11 mouse cellular contexts compared by ENCODE assay signal in genomic region chr11:19714211-19714610, GRCm38 (mm10).
DNase-seq lines count a peak whose midpoint lies in the region; ATAC-seq and TF ChIP-seq lines count a peak whose summit lies in the region.
"Had no signal": no experiment of that assay in that cellular context is flagged by ENCODE, and none has a peak within 500 bp of the region (broad histone marks: within the 10 kb centered on the region; RNA-seq: fewer than 3 reads in every experiment).

No protein-coding gene starts in this region.

- no peaks in the 10 kb centered on the region for H3K27me3 ChIP-seq in heart, adult 2 months (ENCODE audit: control insufficient read depth, insufficient read depth, low read length)
- H3K27me3 ChIP-seq in kidney, embryonic 16.5 days (ENCODE audit: insufficient read depth, low read length): no peaks in the 10 kb centered on the region
- no peaks in the 10 kb centered on the region for H3K27me3 ChIP-seq in CH12.LX (replicated peaks)
- H3K27me3 ChIP-seq: limb, embryonic 15.5 days had no signal

- no peak for DNase-seq in heart, adult 2 months
- DNase-seq in heart, adult 8-10 months (ENCODE audit: low spot score): no peak
- no peak for DNase-seq in kidney, adult 8-10 months
- DNase-seq in CH12.LX (ENCODE audit: extremely low read depth): peak; percentile 13
- DNase-seq in brain, embryonic 18.5 days (ENCODE audit: low read depth, low spot score): peak; percentile 16
- DNase-seq in spleen, postnatal 4 days (ENCODE audit: low spot score in 2 of 2): no peak
- DNase-seq: adrenal gland, adult 8-10 months had no signal

- intact Hi-C loops in heart, adult 2 months (cut with DNase I): no loop called here

- H3K79me2 ChIP-seq in heart, adult 2 months (replicated peaks; ENCODE audit: control insufficient read depth, insufficient read depth, low read length): no peaks in the 10 kb centered on the region
- H3K79me2 ChIP-seq in CH12.LX (replicated peaks; ENCODE audit: control insufficient read depth, extremely low read depth, insufficient read depth, poor library complexity, severe bottlenecking): no peaks in the 10 kb centered on the region

- no peaks in the 10 kb centered on the region for H3K9me3 ChIP-seq in kidney, embryonic 16.5 days (ENCODE audit: low read length)
- no peaks in the 10 kb centered on the region for H3K9me3 ChIP-seq in CH12.LX (replicated peaks; ENCODE audit: low read length)
- H3K9me3 ChIP-seq: G1E; limb, embryonic 15.5 days had no signal

- in situ Hi-C loops in CH12.LX (cut with MboI; ENCODE audit: low pct_ligation_motif_present, low pct_unique_long_range_greater_than_20kb, low sequenced_read_pairs): no loop called here

- ATAC-seq in kidney, embryonic 16.5 days (ENCODE audit: low FRiP score, low TSS enrichment): no peak
- ATAC-seq in frontal cortex, adult (ENCODE audit: low TSS enrichment): no peak; the same call in 1 of the 2 replicates

- TF ChIP-seq POLR2A in heart, adult 2 months (IDR thresholded peaks at IDR 0.05; ENCODE audit: insufficient read depth, low read depth, low read length): no peak
- TF ChIP-seq POLR2A in CH12.LX (IDR thresholded peaks at IDR 0.05; ENCODE audit: low read depth, low read length): no peak

- no peak for TF ChIP-seq EP300 in heart, adult 2 months (IDR thresholded peaks at IDR 0.05; ENCODE audit: insufficient read depth, low read depth, low read length)
- no peak for TF ChIP-seq EP300 in CH12.LX (IDR thresholded peaks at IDR 0.05; ENCODE audit: low read length)

- TF ChIP-seq CTCF in heart, adult 2 months (IDR thresholded peaks at IDR 0.05): peak; percentile 53
- peak; percentile 18 to 75; a peak in 2 of 4 replicates for TF ChIP-seq CTCF in CH12.LX (conservative IDR thresholded peaks at IDR 0.05 in 1 of 2, IDR thresholded peaks at IDR 0.05 in 1 of 2; ENCODE audit: low read depth in 2 of 2, low read length in 2 of 2)

- no peak overlapping the region for H3K9ac ChIP-seq in heart, adult 2 months (ENCODE audit: low read depth, low read length)
- no peak overlapping the region for H3K9ac ChIP-seq in kidney, embryonic 16.5 days (replicated peaks; ENCODE audit: low read length)
- H3K9ac ChIP-seq in CH12.LX (ENCODE audit: insufficient read depth, low read depth): no peak overlapping the region
- H3K9ac ChIP-seq: limb, embryonic 15.5 days had no signal

- H3K27ac ChIP-seq in heart, adult 2 months: no peak overlapping the region
- no peak overlapping the region for H3K27ac ChIP-seq in kidney, embryonic 16.5 days (ENCODE audit: low read length)
- H3K27ac ChIP-seq in CH12.LX (ENCODE audit: insufficient read depth, low read depth): no peak overlapping the region
- H3K27ac ChIP-seq: limb, embryonic 15.5 days had no signal

- H3K4me1 ChIP-seq in heart, adult 2 months (ENCODE audit: control insufficient read depth, insufficient read depth, low read length): peaks cover 2% of the 10 kb centered on the region; the same call in 1 of the 2 replicates
- H3K4me1 ChIP-seq in kidney, embryonic 16.5 days (ENCODE audit: insufficient read depth, low read length): peaks cover 9% of the 10 kb centered on the region
- no peaks in the 10 kb centered on the region for H3K4me1 ChIP-seq in CH12.LX (ENCODE audit: control insufficient read depth in 1 of 2, insufficient read depth in 2 of 2)
- H3K4me1 ChIP-seq: limb, embryonic 15.5 days had no signal

- no peak overlapping the region for H3K4me3 ChIP-seq in heart, adult 2 months
- 0 out of 2 replicates have a peak overlapping the region, but pooled peaks have one; percentile 3 for H3K4me3 ChIP-seq in kidney, embryonic 16.5 days (ENCODE audit: low read length)
- no peak overlapping the region for H3K4me3 ChIP-seq in CH12.LX (replicated peaks in 1 of 3; ENCODE audit: low read depth in 2 of 3, low read length in 2 of 3, poor library complexity in 1 of 3)
- H3K4me3 ChIP-seq: limb, embryonic 15.5 days had no signal

- H3K36me3 ChIP-seq in heart, adult 2 months (ENCODE audit: control insufficient read depth, insufficient read depth, low read length): no peaks in the 10 kb centered on the region; the same call in 1 of the 2 replicates
- no peaks in the 10 kb centered on the region for H3K36me3 ChIP-seq in kidney, embryonic 16.5 days (ENCODE audit: insufficient read depth, low read length)
- H3K36me3 ChIP-seq in CH12.LX (replicated peaks in 1 of 2; ENCODE audit: control insufficient read depth in 1 of 2, insufficient read depth in 1 of 2, low read length in 1 of 2): no peaks in the 10 kb centered on the region
- H3K36me3 ChIP-seq: G1E; limb, embryonic 15.5 days had no signal

- H3K4me2 ChIP-seq in kidney, embryonic 16.5 days (replicated peaks; ENCODE audit: low read depth, low read length): peak overlapping the region; percentile 37
- H3K4me2 ChIP-seq in CH12.LX (ENCODE audit: insufficient read depth, low read depth, poor library complexity, severe bottlenecking): no peak overlapping the region
- H3K4me2 ChIP-seq: limb, embryonic 15.5 days had no signal

- 18% methylated on average over 5 of the region's 5 CpGs for WGBS in heart, adult 2 months
- 10% methylated on average over 5 of the region's 5 CpGs for WGBS in kidney, embryonic 16.5 days

- dilution Hi-C loops in CH12.LX (cut with MboI; ENCODE audit: extremely low pct_ligation_motif_present, extremely low pct_unique_long_range_greater_than_20kb, low sequenced_read_pairs): no loop called here

- peak; percentile 78 for TF ChIP-seq RAD21 in CH12.LX (IDR thresholded peaks at IDR 0.05; ENCODE audit: low read depth, low read length)

TF ChIP-seq in CH12.LX, 34 proteins besides CTCF, POLR2A, EP300 and RAD21:
- TF ChIP-seq NRF1 (IDR thresholded peaks at IDR 0.05; ENCODE audit: low read depth, low read length): no peak
- TF ChIP-seq MAX (IDR thresholded peaks at IDR 0.05; ENCODE audit: low read length): no peak
- peak; percentile 70 for TF ChIP-seq SMC3 (IDR thresholded peaks at IDR 0.05; ENCODE audit: low read depth, low read length)
TF ChIP-seq in CH12.LX: peak in this region for 1.

Comparison
In these comparisons a context has a peak if more than half of its experiments do, and no peak if none do; other contexts are left out.
1. DNase-seq: peak in CH12.LX (single experiment) and brain, embryonic 18.5 days (single experiment); none in heart, adult 2 months (0 of 2), heart, adult 8-10 months (single experiment), kidney, adult 8-10 months (0 of 2) and spleen, postnatal 4 days (0 of 2).